Mouse (Mus musculus) lung, adult 2 months (tissue): ENCODE results near the gene Stt3a.

Source experiments
- CTCF ChIP-seq: fragments of 200-500 bp; IDR thresholded peaks from 2 replicates; pipeline ENCODE4 v1.5.1; 2011; ENCODE audit warnings: mild to moderate bottlenecking, low read length, control low read depth; ENCODE audit not compliant: insufficient read depth
- POLR2A ChIP-seq: fragments of 200-500 bp; IDR thresholded peaks from 2 replicates; pipeline ENCODE4 v1.6.1; 2011; ENCODE audit warnings: low read depth, mild to moderate bottlenecking, control low read depth, low read length, borderline replicate concordance; ENCODE audit errors: extremely low read depth

DNA sequence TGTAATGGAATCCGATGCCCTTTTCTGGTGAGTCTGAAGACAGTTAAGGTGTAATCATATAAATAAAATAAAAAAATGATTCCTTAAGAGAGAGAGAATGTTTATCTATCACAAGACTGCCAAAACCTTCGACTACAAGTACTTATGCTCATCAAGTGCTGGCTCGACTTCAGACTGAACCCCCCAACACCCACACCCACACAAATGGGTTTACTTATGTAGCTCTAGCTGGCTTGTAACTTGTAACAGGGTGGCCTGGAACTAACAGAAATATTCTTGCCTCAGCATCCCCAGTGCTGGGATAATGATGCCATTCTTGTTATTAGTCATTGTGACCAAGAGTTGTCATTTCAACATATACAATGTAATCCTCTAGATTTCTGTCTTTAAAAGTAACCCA, 36.4 kb upstream of the Stt3a start:
- no peak for TF ChIP-seq POLR2A
- TF ChIP-seq CTCF, result no peak
